Mouse (Mus musculus) thymus, adult 2 months (tissue): ENCODE data around the gene Olfr312.

Source experiments
- CTCF ChIP-seq: fragments of 200-500 bp; IDR thresholded peaks from 2 replicates; pipeline ENCODE4 v1.5.1; 2012; ENCODE audit warnings: mild to moderate bottlenecking, control low read depth, low read length, moderate library complexity, borderline replicate concordance; ENCODE audit not compliant: control insufficient read depth, poor library complexity, insufficient read depth; ENCODE audit errors: extremely low read depth
- POLR2A ChIP-seq: fragments of 200-500 bp; IDR thresholded peaks from 2 replicates; pipeline ENCODE4 v1.6.1; 2012; ENCODE audit warnings: mild to moderate bottlenecking, low read length, control low read depth, moderate library complexity; ENCODE audit not compliant: control insufficient read depth, poor library complexity, insufficient read depth; ENCODE audit errors: extremely low read depth

GRCm38 (mm10) chr11:58790646-58791045 lies 38.4 kb upstream of the Olfr312 start:
- TF ChIP-seq CTCF (no peak), POLR2A (no peak)
